Mouse (Mus musculus): ENCODE measurements around the gene Eif3l. TPM values are rescaled to one million over a fixed set of nuclear protein-coding genes. Genes with fewer than 3 reads are reported as not detected.

The Eif3l gene
- polyA plus RNA-seq, 1 experiment: 105 TPM

DNA sequence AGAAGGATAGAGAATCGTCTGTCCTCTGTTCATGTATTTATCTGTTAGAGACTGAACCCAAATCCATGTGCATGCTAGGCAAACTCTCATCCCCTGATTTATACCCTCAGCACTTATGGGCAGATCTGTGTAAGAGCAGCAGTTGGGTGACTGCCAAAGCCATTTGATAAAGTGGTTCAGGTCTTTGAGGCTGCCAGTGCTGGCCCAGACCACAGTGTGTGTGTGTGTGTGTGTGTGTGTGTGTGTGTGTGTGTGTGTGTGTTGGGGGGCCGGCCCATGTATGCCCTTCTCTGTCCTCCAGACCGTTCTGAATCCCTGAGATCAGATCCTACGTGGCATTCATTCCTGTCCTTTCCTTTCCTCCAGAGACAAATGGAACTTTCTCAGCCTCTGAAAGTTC is 36.8 kb downstream of the Eif3l start:
- TF ChIP-seq POLR2A (IDR thresholded peaks at IDR 0.05; ENCODE audit: borderline replicate concordance, extremely low read depth, low read depth, low read length): no peak
- TF ChIP-seq CTCF (IDR thresholded peaks at IDR 0.05; ENCODE audit: insufficient read depth, low read length): no peak
- 37% methylated on average over 4 of the region's 4 CpGs for WGBS
- DNase-seq: no peak
- H3K4me3 ChIP-seq (replicated peaks; ENCODE audit: extremely low read depth, low read depth, low read length): no peak overlapping the region
- H3K4me1 ChIP-seq (ENCODE audit: control insufficient read depth, insufficient read depth, low read length): peaks cover 10% of the 10 kb centered on the region

GRCm38 (mm10) chr15:79115276-79115675 is 40.3 kb downstream of the Eif3l start:
- no peak overlapping the region for H3K4me3 ChIP-seq (replicated peaks; ENCODE audit: extremely low read depth, low read depth, low read length)
- no peak for TF ChIP-seq CTCF (IDR thresholded peaks at IDR 0.05; ENCODE audit: insufficient read depth, low read length)
- TF ChIP-seq POLR2A (IDR thresholded peaks at IDR 0.05; ENCODE audit: borderline replicate concordance, extremely low read depth, low read depth, low read length): no peak
- 26% methylated on average over 5 of the region's 5 CpGs for WGBS
- H3K4me1 ChIP-seq (ENCODE audit: control insufficient read depth, insufficient read depth, low read length): peaks cover 6% of the 10 kb centered on the region
- no peak for DNase-seq

DNA sequence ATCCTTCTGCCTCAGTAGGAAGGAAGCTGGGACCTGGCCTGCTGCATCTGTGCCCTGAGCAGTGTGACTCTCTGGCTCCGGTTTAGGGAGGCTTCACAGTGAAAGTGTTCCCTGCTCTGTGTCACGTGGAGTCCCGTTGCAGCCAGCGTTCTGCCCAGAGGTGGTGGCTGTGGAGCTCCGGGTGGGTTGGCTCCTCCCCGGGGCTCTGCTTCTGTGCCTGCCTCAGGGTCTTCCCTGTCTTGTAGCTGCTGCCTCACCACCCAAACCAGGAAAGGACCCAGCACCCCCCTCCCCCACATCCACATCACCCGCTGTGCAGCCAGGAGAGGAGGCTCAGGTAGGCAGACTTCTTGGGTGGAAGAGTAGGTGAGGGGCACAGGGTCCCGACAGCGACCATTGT is 44.5 kb downstream of the Eif3l start:
- Histone ChIP-seq H3K4me1 (ENCODE audit: control insufficient read depth, insufficient read depth, low read length) (no peaks in the 10 kb centered on the region), H3K4me3 (replicated peaks; ENCODE audit: extremely low read depth, low read depth, low read length) (no peak overlapping the region)
- no peak for TF ChIP-seq CTCF (IDR thresholded peaks at IDR 0.05; ENCODE audit: insufficient read depth, low read length)
- WGBS: 81% methylated on average over 9 of the region's 9 CpGs
- no peak for DNase-seq

GRCm38 (mm10) chr15:79122119-79122518 is 47.1 kb downstream of the Eif3l start:
- TF ChIP-seq POLR2A (IDR thresholded peaks at IDR 0.05; ENCODE audit: borderline replicate concordance, extremely low read depth, low read depth, low read length) (no peak), CTCF (IDR thresholded peaks at IDR 0.05; ENCODE audit: insufficient read depth, low read length) (no peak)
- WGBS: 79% methylated on average over 4 of the region's 4 CpGs
- H3K4me1 ChIP-seq (ENCODE audit: control insufficient read depth, insufficient read depth, low read length): no peaks in the 10 kb centered on the region
- H3K4me3 ChIP-seq (replicated peaks; ENCODE audit: extremely low read depth, low read depth, low read length): no peak overlapping the region
- DNase-seq: no peak

DNA sequence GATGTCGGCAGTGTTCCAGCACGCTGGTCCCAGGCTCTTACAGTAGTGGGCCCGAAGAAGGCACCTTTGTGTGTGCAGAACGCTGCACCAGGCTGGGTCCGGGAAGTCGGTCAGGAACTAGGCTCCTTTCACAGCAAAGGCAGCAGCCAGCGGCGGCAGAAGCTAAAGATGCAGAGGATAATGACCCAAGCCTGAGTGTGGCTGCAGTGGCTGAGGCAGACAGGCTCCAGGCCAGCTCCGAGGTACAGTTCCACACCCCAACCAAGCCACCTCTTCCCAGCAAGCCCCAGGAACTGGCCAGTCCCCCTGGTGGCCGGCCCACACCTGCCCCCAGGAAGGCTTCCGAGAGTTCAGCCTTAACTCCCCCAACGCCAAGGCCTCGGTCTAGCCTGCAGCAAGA is 47.6 kb downstream of the Eif3l start:
- Histone ChIP-seq H3K4me1 (ENCODE audit: control insufficient read depth, insufficient read depth, low read length) (no peaks in the 10 kb centered on the region), H3K4me3 (replicated peaks; ENCODE audit: extremely low read depth, low read depth, low read length) (no peak overlapping the region)
- WGBS: 88% methylated on average over 13 of the region's 13 CpGs
- no peak for DNase-seq
- TF ChIP-seq CTCF (IDR thresholded peaks at IDR 0.05; ENCODE audit: insufficient read depth, low read length) (no peak), POLR2A (IDR thresholded peaks at IDR 0.05; ENCODE audit: borderline replicate concordance, extremely low read depth, low read depth, low read length) (no peak)

GRCm38 (mm10) chr15:79123751-79124150 is 48.8 kb downstream of the Eif3l start:
- H3K4me1 ChIP-seq (ENCODE audit: control insufficient read depth, insufficient read depth, low read length): no peaks in the 10 kb centered on the region
- WGBS: 74% methylated on average over 6 of the region's 6 CpGs
- TF ChIP-seq POLR2A (IDR thresholded peaks at IDR 0.05; ENCODE audit: borderline replicate concordance, extremely low read depth, low read depth, low read length): no peak
- H3K4me3 ChIP-seq (replicated peaks; ENCODE audit: extremely low read depth, low read depth, low read length): no peak overlapping the region
- DNase-seq: no peak

DNA sequence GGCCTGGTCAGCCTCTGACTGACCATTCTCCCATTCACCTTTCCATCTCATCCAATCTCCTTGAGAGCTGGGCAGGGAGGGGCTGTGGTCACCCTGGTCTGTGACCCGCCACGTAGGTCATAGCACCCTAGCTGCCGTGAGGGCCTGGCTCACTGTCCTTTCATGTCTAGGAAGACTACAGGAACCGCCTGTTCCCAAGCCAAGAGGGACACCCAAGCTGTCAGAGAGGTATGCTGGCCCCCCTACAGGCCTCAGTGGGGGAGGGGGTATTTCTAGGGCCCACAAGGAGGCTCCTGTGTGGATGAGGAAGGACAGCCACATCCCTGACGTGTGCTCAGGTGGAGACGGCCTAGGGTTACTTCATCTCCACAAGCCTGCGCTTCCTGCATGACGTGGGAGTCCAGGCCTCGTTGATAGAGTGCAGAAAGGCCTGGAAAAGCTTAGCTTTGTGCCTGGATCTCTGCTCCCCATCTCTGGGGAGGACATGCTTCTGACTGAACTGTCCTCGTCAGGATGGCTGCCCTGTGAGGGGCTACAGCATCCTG is 49.4 kb downstream of the Eif3l start:
- 86% methylated on average over 10 of the region's 10 CpGs for WGBS
- no peak for TF ChIP-seq CTCF (IDR thresholded peaks at IDR 0.05; ENCODE audit: insufficient read depth, low read length)
- no peak for TF ChIP-seq POLR2A (IDR thresholded peaks at IDR 0.05; ENCODE audit: borderline replicate concordance, extremely low read depth, low read depth, low read length)
- DNase-seq: no peak
- no peak overlapping the region for H3K4me3 ChIP-seq (replicated peaks; ENCODE audit: extremely low read depth, low read depth, low read length)
- H3K4me1 ChIP-seq (ENCODE audit: control insufficient read depth, insufficient read depth, low read length): no peaks in the 10 kb centered on the region

- H3K4me3 ChIP-seq (replicated peaks; ENCODE audit: extremely low read depth, low read depth, low read length): no peak overlapping the region
- DNase-seq: peak; percentile 67
- TF ChIP-seq CTCF (IDR thresholded peaks at IDR 0.05; ENCODE audit: insufficient read depth, low read length) (peak; percentile 52), POLR2A (IDR thresholded peaks at IDR 0.05; ENCODE audit: borderline replicate concordance, extremely low read depth, low read depth, low read length) (no peak)
- peaks cover 5% of the 10 kb centered on the region; the same call in 1 of the 2 replicates for H3K4me1 ChIP-seq (ENCODE audit: control insufficient read depth, insufficient read depth, low read length)
- WGBS: 77% methylated on average over 13 of the region's 13 CpGs
Measured at GRCm38 (mm10) chr15:79126217-79126932, 51.4 kb downstream of the Eif3l start.

DNA sequence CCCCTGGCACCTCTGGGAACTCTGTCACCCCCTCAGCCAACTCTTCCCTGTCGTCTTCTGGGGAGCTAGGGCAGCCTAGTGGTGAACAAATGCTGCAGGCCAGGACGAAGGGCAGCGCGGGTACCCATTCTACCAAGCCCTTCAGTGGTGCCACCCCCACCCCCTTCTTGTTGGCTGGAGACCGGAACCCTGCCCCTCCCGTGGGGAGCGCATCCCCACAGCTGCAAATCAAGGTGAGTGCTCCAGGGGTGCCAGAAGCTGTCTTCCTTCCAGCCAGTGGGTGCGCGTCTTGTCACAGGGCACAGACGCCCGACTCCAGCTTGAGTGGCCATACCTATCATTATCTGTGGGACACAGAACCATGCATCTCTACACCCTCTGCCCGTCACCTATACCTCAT is 52.1 kb downstream of the Eif3l start:
- 96% methylated on average over 12 of the region's 12 CpGs for WGBS
- no peak for DNase-seq
- peaks cover 5% of the 10 kb centered on the region; the same call in 1 of the 2 replicates for H3K4me1 ChIP-seq (ENCODE audit: control insufficient read depth, insufficient read depth, low read length)
- no peak overlapping the region for H3K4me3 ChIP-seq (replicated peaks; ENCODE audit: extremely low read depth, low read depth, low read length)
- TF ChIP-seq POLR2A (IDR thresholded peaks at IDR 0.05; ENCODE audit: borderline replicate concordance, extremely low read depth, low read depth, low read length): no peak
- TF ChIP-seq CTCF (IDR thresholded peaks at IDR 0.05; ENCODE audit: insufficient read depth, low read length): no peak

DNA sequence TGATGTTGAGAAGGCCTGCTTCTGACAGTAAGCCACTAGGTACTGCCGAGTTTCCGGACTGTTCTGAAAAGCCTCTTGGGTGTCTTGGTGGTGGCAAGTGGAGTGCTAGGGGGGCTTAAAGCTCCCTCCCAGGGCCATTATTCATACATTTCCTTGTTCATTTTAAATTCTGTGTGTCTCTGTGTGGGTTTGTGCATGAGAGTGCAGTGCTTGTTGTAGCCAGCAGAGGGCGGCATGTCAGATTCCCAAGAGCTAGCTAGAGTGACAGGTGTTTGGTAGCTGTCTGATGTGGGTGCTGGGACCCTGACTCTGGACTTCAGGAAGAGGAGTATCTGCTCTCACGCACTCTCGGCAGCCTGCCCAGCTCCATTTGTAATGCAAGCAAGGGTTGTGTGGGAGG is 53.2 kb downstream of the Eif3l start:
- peaks cover 5% of the 10 kb centered on the region; the same call in 1 of the 2 replicates for H3K4me1 ChIP-seq (ENCODE audit: control insufficient read depth, insufficient read depth, low read length)
- no peak for DNase-seq
- WGBS: 97% methylated on average over 5 of the region's 5 CpGs
- no peak overlapping the region for H3K4me3 ChIP-seq (replicated peaks; ENCODE audit: extremely low read depth, low read depth, low read length)
- TF ChIP-seq CTCF (IDR thresholded peaks at IDR 0.05; ENCODE audit: insufficient read depth, low read length) (peak; percentile 46; the same call in 1 of the 2 replicates), POLR2A (IDR thresholded peaks at IDR 0.05; ENCODE audit: borderline replicate concordance, extremely low read depth, low read depth, low read length) (no peak)

Measured in lung, adult 2 months (tissue).